Mouse (Mus musculus) left cerebral cortex, postnatal 14 days (tissue): ENCODE results near the gene Ciita. TPM values are rescaled to one million over a fixed set of nuclear protein-coding genes. Genes with fewer than 3 reads are reported as not detected.

Experiments
- DNase-seq, 2 experiments: peaks; one replicate each; pipeline ENCODE4 v3.0.0; 2021 to 2022; ENCODE audit warnings: low spot score in 2 of 2, mixed read lengths in 1 of 2
- intact Hi-C: fragments of 180-260 bp; cut with DNase I; formaldehyde crosslinking; loops from one replicate; pipeline ENCODE4 v1.15.1; 2025
- long read RNA-seq, 2 experiments: library from polyadenylated mRNA; stranded (forward); transcript quantifications; one replicate each; pipeline ENCODE4 v2.0.0; 2021
- total RNA-seq, 2 experiments: library from RNA; stranded (reverse); gene quantifications; 2 replicates each; pipeline ENCODE4 v1.2.3; 2021

Ciita gene
- under 1 TPM in 1 of 2 experiments, not detected in 1; 0.04 TPM for total RNA-seq
- long read RNA-seq, experiment 1: 0 reads
- long read RNA-seq, experiment 2: 0 reads

- intact Hi-C loops: loop anchor here (2.0 kb wide), 1 partner anchor 29 kb away; no protein-coding TSS in a partner anchor
- DNase-seq: no peak
Observed at GRCm38 (mm10) chr16:10479857-10480256, at the start of gene Ciita. Gene Ciita, plus strand, starts transcription at chr16:10480059.

- intact Hi-C loops: no loop called here
- DNase-seq: no peak
Observed at GRCm38 (mm10) chr16:10431911-10432310, 47.9 kb upstream of the Ciita start.

- intact Hi-C loops: no loop called here
Observed at GRCm38 (mm10) chr16:10432387-10432786, 47.5 kb upstream of the Ciita start.

GRCm38 (mm10) chr16:10433344-10433743 is 46.5 kb upstream of the Ciita start:
- intact Hi-C loops: no loop called here
- DNase-seq: no peak

More at GRCm38 (mm10) chr16:10432387-10432786, 47.5 kb upstream of the Ciita start:
- peak in 1 of 2 experiments; percentile 22 for DNase-seq

- no peak for DNase-seq
- intact Hi-C loops: no loop called here
Observed at GRCm38 (mm10) chr16:10436166-10436565, 43.7 kb upstream of the Ciita start.

GRCm38 (mm10) chr16:10438055-10438454 is 41.8 kb upstream of the Ciita start:
- no peak for DNase-seq
- intact Hi-C loops: no loop called here

- intact Hi-C loops: no loop called here
- DNase-seq: no peak
Observed at GRCm38 (mm10) chr16:10441328-10441727, 38.5 kb upstream of the Ciita start.

DNA sequence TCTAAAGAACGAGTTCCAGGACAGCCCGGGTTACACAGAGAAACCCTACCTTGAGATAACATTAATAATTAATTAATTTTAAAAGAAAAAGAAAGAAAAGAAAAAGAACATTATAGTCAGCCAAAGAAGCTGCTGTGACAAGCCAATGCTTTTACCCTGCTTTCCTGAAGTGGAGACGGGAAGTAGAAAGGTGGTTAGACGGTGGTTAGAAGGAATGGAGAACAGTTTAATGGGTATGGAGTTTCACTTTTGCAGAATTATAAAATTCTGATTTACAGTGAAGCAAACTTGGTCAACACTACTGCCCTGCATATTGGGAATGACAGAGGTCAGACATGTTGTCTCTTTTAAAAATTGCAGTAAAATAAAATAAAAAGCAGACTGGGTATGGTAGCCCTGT is 38.1 kb upstream of the Ciita start:
- DNase-seq: no peak
- intact Hi-C loops: no loop called here

DNA sequence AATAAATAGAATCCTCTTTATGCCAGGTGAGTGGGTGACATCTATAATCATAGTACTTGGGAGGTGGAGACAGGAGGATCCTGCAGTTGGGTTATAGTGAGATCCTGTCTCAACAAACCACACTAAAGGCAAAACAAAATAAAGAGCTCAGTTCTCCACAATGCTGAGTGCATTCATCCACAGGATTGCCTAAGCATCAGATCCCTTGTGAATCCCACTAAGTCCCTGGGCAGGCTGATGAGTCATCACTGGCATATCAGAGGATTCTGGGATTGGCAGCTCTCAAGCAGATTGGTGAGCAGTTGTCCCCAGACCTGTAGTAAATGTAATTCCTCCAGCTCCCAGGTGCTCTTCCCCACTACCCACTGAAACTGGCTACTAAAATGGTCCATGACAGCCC is 36.1 kb upstream of the Ciita start:
- no peak for DNase-seq
- intact Hi-C loops: no loop called here

- no peak for DNase-seq
Observed at GRCm38 (mm10) chr16:10446573-10447263, 33.1 kb upstream of the Ciita start.

DNA sequence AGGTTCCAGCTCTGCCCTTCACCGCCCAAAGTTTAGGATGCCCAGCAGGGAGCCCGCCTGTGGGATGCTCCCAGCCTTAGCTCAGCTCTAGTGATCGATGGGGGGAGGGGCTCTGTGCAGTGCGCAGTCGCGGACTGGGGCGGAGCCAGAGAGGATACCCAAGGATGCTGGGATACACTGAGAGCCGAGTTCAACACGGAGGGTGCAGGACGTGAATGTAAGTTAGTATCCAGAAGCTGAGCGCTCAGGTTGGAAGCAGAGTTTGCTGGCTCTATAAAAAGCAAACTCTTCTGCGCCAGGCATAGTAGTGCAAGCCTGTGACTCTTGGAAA is 32.6 kb upstream of the Ciita start, which contains the start of gene Tvp23a:
TSS of gene Tvp23a (minus strand) at position 99 of the 331 bp plus-strand sequence.
- intact Hi-C loops: no loop called here
- DNase-seq: peak; percentile 88 to 91

More at GRCm38 (mm10) chr16:10446573-10447263, 33.1 kb upstream of the Ciita start:
- intact Hi-C loops: no loop called here

GRCm38 (mm10) chr16:10447781-10448180 is 32.1 kb upstream of the Ciita start:
- DNase-seq: no peak
- intact Hi-C loops: no loop called here

- intact Hi-C loops: no loop called here
- no peak for DNase-seq
Observed at GRCm38 (mm10) chr16:10448931-10449330, 30.9 kb upstream of the Ciita start.

DNA sequence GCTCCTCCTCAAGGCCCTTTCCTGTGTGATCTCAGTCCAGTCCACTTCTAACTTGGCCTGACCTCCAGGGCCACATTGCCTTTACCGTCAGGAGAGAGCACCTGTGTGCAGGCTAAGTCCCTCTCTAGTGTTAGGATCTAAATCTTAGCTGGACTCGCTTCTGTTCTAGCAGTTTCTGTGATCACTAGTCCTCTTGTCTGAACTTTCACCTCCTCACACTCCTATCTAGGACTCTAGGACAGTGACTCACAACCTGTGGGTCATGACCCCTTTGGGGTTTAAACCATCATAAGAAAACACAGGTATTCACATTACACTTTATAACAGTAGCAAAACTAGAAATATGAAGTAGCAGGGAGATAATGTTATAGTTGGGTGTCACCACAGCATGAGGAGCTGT is 28.0 kb upstream of the Ciita start:
- DNase-seq: no peak
- intact Hi-C loops: no loop called here

DNA sequence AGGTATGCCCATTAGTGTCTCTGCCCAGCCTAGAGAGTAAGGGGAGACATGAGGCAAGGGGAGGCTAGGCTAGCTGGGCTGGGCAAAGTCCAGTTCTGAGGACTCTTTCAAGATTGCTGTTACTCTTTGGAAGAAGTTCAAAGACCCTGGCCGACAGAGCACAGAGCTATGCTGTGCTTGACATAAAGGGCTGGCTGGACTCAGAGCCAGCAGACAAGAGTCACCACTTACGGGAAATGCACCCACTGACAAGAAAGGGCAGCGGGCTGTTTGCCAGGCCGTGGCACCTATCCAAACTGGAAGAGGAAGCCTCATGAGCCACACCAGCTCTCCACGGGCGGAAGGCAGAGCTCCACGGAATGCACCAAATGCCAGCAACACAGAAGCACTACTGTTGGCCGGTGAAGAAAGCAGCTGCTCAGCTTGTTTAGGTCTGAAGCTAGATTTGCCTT is 27.4 kb upstream of the Ciita start:
- DNase-seq: peak; percentile 82 to 87
- intact Hi-C loops: no loop called here

GRCm38 (mm10) chr16:10453872-10454582 is 25.8 kb upstream of the Ciita start:
- intact Hi-C loops: no loop called here
- DNase-seq: no peak

DNA sequence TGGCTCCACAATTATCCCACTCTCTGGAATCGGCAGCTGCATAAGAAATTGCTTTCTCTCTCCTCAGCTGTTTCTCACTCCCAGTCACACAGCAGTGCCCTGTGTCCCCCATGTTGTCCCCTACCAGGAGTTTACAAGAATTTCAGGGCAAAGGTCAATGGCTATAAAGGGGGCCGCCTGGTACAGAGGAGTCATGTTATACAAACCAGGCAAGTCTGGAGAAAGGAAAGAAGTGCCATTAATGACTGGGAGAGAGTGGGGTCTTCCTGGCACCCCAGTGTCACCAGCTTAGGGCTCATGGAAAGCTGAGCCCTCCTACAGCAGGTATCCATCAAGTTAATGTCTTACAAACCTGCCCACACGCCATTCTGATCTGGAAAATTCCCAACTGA is 25.3 kb upstream of the Ciita start:
- DNase-seq: no peak
- intact Hi-C loops: no loop called here

GRCm38 (mm10) chr16:10460188-10460587 is 19.7 kb upstream of the Ciita start:
- intact Hi-C loops: no loop called here
- DNase-seq: no peak

DNA sequence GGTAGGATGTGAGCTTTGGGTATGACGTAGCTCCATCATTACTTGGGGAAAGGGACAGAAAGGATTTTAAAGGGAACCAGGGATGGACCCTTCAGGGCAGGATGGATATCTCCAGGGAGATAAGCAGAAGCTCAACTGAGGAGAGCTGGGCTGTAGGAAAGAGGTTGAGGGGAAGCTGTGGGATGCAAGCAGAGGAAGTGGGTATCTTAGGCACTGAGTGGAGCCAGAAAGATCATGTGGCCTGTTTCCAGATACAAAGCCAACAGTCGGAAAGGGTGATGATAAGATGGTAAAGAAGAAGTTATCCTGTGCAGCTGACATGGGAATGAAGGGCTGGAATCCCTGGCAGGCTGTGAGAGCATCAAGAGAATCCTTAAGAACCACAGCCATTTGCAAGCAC is 18.7 kb upstream of the Ciita start:
- no peak for DNase-seq
- intact Hi-C loops: no loop called here

DNA sequence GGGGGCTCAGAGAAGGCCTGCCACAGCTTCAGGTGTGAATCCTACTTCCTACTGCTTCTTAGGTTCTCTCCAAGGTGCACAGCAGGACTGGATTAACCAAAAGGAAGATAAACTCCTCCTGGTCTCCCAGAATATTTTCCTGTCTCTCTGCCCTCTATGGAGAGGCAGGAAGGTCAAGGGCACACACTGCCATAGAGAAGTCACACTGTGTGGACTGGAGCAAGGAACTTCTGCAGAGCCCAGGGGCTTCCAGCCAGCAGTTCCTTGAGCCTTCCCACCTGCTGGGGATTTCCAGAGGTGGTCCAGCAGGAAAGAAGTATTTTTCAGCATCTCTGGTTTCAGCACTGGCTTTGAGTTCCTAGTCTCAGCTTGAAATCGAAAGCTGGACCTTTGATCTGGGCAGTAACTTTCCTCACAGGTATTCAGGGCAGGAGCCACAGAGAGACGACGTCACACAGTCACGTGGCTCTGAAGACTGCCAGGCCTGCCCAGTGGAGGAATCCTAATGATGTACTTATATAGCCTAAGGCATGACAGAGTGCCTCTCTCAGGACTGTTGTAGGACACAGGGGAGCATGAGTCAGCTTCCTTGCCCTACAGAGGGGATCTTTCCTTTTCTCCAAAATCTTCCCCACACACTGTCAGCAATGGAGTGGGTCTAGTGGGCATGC is 14.7 kb upstream of the Ciita start:
- no peak for DNase-seq
- intact Hi-C loops: no loop called here
